Mouse (Mus musculus) liver, embryonic 11.5 days (tissue): Measurements from ENCODE around the gene Hsf4. TPM values are rescaled to one million over a fixed set of nuclear protein-coding genes. Genes with fewer than 3 reads are reported as not detected.

ENCODE experiments used
- ATAC-seq: fragments of 200-750 bp; cut with Nextera tagmentation; replicated peaks from 2 replicates; pipeline ENCODE4 v1.8.0; 2017; ENCODE audit warnings: moderate number of reproducible peaks, mild to moderate bottlenecking, moderate TSS enrichment, moderate library complexity; ENCODE audit not compliant: low FRiP score
- DNase-seq: peaks from one replicate; pipeline ENCODE4 v3.0.0-alpha.2; 2017; ENCODE audit warnings: low spot score
- H3K27ac ChIP-seq: fragments of 300-500 bp; sonication (generic); 2 replicates; pipeline ENCODE4 v1.5.1; 2014; ENCODE audit warnings: mild to moderate bottlenecking, low read depth, low read length, control low read depth
- H3K27me3 ChIP-seq: fragments of 300-500 bp; sonication (generic); replicated peaks from 2 replicates; pipeline ENCODE4 v1.6.1; 2014; ENCODE audit warnings: low read length, mixed read lengths; ENCODE audit not compliant: control insufficient read depth, insufficient read depth
- H3K36me3 ChIP-seq: fragments of 300-500 bp; sonication (generic); 2 replicates; pipeline ENCODE4 v1.6.1; 2014; ENCODE audit warnings: mild to moderate bottlenecking, low read length, moderate library complexity, mixed read lengths; ENCODE audit not compliant: control insufficient read depth, insufficient read depth
- H3K4me1 ChIP-seq: fragments of 300-500 bp; sonication (generic); replicated peaks from 2 replicates; pipeline ENCODE4 v1.6.1; 2014; ENCODE audit warnings: low read length, mixed read lengths; ENCODE audit not compliant: control insufficient read depth, insufficient read depth
- H3K4me2 ChIP-seq: fragments of 300-500 bp; sonication (generic); 2 replicates; pipeline ENCODE4 v1.6.1; 2014; ENCODE audit warnings: mild to moderate bottlenecking, control low read depth, moderate library complexity
- H3K4me3 ChIP-seq: fragments of 300-500 bp; sonication (generic); 2 replicates; pipeline ENCODE4 v1.5.1; 2014; ENCODE audit warnings: low read depth, low read length, control low read depth
- H3K9ac ChIP-seq: fragments of 300-500 bp; sonication (generic); 2 replicates; pipeline ENCODE4 v1.6.1; 2014; ENCODE audit warnings: low read depth, low read length, control low read depth
- H3K9me3 ChIP-seq: fragments of 300-500 bp; sonication (generic); 2 replicates; pipeline ENCODE4 v1.6.1; 2016; ENCODE audit warnings: low read length, inconsistent platforms, mixed read lengths; ENCODE audit not compliant: control insufficient read depth
- WGBS: fragments of 180-500 bp; shearing (Covaris S2); extraction: QIAGEN DNeasy Blood & Tissue Kit; methylation state at CpG from one replicate; pipeline ENCODE4 v1.1.7; 2014; 5-methylcytosine and 5-hydroxymethylcytosine counted together
- polyA plus RNA-seq: library from polyadenylated mRNA; unstranded; fragments of >200 nt; fragmentation: Nextera tagmentation; extraction: Ambion mirVana; gene quantifications from 2 replicates; pipeline ENCODE4 v1.2.1, GENCODE M21; 2014

The Hsf4 gene
- polyA plus RNA-seq, 1 experiment from 2014 or later, result not detected

- under 1% methylated on average over 73 of the region's 74 CpGs for WGBS
- ATAC-seq (peak; percentile 88), DNase-seq (peak; percentile 91)
- Histone ChIP-seq H3K9me3 (no peaks in the 10 kb centered on the region), H3K4me2 (peak overlapping the region; percentile 99), H3K36me3 (peaks cover 13% of the 10 kb centered on the region; the same call in 1 of the 2 replicates), H3K27ac (peak overlapping the region; percentile 65), H3K4me1 (peaks cover 23% of the 10 kb centered on the region), H3K4me3 (peak overlapping the region; percentile 66), H3K9ac (peak overlapping the region; percentile 76), H3K27me3 (peaks cover 17% of the 10 kb centered on the region)
Observed at GRCm38 (mm10) chr8:105254152-105254965, 15.2 kb upstream of the Hsf4 start.

GRCm38 (mm10) chr8:105254966-105255350, 14.6 kb upstream of the Hsf4 start, which contains the start of gene B3gnt9:
TSS of gene B3gnt9 (minus strand) at chr8:105255153.
- peak within 1 kb of the TSS; percentile 66 for H3K4me3 ChIP-seq
- under 1% methylated on average over 14 of the region's 14 CpGs for WGBS
- H3K27me3 ChIP-seq, result peaks cover 23% of the 10 kb centered on the region
- no peaks in the 10 kb centered on the region for H3K9me3 ChIP-seq
- peaks cover 29% of the 10 kb centered on the region for H3K4me1 ChIP-seq
- DNase-seq (peak; percentile 72), ATAC-seq (peak; percentile 83)
- peak within 1 kb of the TSS; percentile 65 for H3K27ac ChIP-seq
- peak within 1 kb of the TSS; percentile 99 for H3K4me2 ChIP-seq
- H3K36me3 ChIP-seq, result peaks cover 11% of the 10 kb centered on the region; the same call in 1 of the 2 replicates
- H3K9ac ChIP-seq, result peak within 1 kb of the TSS; percentile 76

- Histone ChIP-seq H3K9ac (no peak overlapping the region), H3K4me1 (peaks cover 31% of the 10 kb centered on the region), H3K4me3 (no peak overlapping the region), H3K27me3 (peaks cover 29% of the 10 kb centered on the region), H3K4me2 (no peak overlapping the region), H3K27ac (no peak overlapping the region), H3K9me3 (no peaks in the 10 kb centered on the region), H3K36me3 (no peaks in the 10 kb centered on the region)
- ATAC-seq, result no peak
- DNase-seq, result no peak
- 66% methylated on average over 7 of the region's 7 CpGs for WGBS
Observed at GRCm38 (mm10) chr8:105257318-105258114, 12.1 kb upstream of the Hsf4 start.

GRCm38 (mm10) chr8:105258911-105259720, 10.5 kb upstream of the Hsf4 start:
- H3K27me3 ChIP-seq, result peaks cover 29% of the 10 kb centered on the region
- ATAC-seq (peak; percentile 3; the same call in 1 of the 2 replicates), DNase-seq (no peak)
- no peak overlapping the region for H3K27ac ChIP-seq
- WGBS, result 14% methylated on average over 55 of the region's 55 CpGs
- H3K9ac ChIP-seq, result 0 out of 2 replicates have a peak overlapping the region, but pooled peaks have one; percentile 12
- peaks cover 30% of the 10 kb centered on the region for H3K4me1 ChIP-seq
- H3K36me3 ChIP-seq, result no peaks in the 10 kb centered on the region
- no peaks in the 10 kb centered on the region for H3K9me3 ChIP-seq
- H3K4me2 ChIP-seq, result peak overlapping the region; percentile 78
- peak overlapping the region; percentile 39 for H3K4me3 ChIP-seq

- peak; percentile 44 for ATAC-seq
- Histone ChIP-seq H3K4me2 (peak overlapping the region; percentile 78), H3K4me3 (peak overlapping the region; percentile 39), H3K36me3 (no peaks in the 10 kb centered on the region), H3K27ac (no peak overlapping the region), H3K9me3 (no peaks in the 10 kb centered on the region), H3K27me3 (peaks cover 29% of the 10 kb centered on the region), H3K9ac (0 out of 2 replicates have a peak overlapping the region, but pooled peaks have one; percentile 12), H3K4me1 (peaks cover 30% of the 10 kb centered on the region)
- peak; percentile 84 for DNase-seq
- 4% methylated on average over 30 of the region's 30 CpGs for WGBS
Observed at GRCm38 (mm10) chr8:105259721-105260320, 9.8 kb upstream of the Hsf4 start.

GRCm38 (mm10) chr8:105260371-105261099, 9.1 kb upstream of the Hsf4 start:
- H3K36me3 ChIP-seq, result no peaks in the 10 kb centered on the region
- no peaks in the 10 kb centered on the region for H3K9me3 ChIP-seq
- H3K4me3 ChIP-seq, result no peak overlapping the region
- no peak overlapping the region for H3K9ac ChIP-seq
- H3K27ac ChIP-seq, result no peak overlapping the region
- H3K27me3 ChIP-seq, result peaks cover 30% of the 10 kb centered on the region
- DNase-seq, result no peak
- H3K4me2 ChIP-seq, result peak overlapping the region; percentile 78
- no peak for ATAC-seq
- H3K4me1 ChIP-seq, result peaks cover 30% of the 10 kb centered on the region
- 73% methylated on average over 7 of the region's 7 CpGs for WGBS

GRCm38 (mm10) chr8:105261326-105261980, 8.1 kb upstream of the Hsf4 start:
- Histone ChIP-seq H3K27ac (no peak overlapping the region), H3K4me3 (no peak overlapping the region), H3K4me1 (peaks cover 27% of the 10 kb centered on the region), H3K9me3 (peaks cover 5% of the 10 kb centered on the region; the same call in 1 of the 2 replicates), H3K9ac (no peak overlapping the region), H3K4me2 (no peak overlapping the region), H3K27me3 (peaks cover 31% of the 10 kb centered on the region), H3K36me3 (no peaks in the 10 kb centered on the region)
- 69% methylated on average over 12 of the region's 12 CpGs for WGBS
- no peak for ATAC-seq
- DNase-seq, result no peak
